Mouse (Mus musculus): ENCODE measurements around the gene Trim40. TPM values are rescaled to one million over a fixed set of nuclear protein-coding genes. Genes with fewer than 3 reads are reported as not detected.
A peak's percentile ranks its signal among the peaks of the same experiment; 100 is the strongest.
"Not testable (repeated sequence)": the region's sequence is repeated elsewhere in the genome, so short reads cannot be mapped to it uniquely, and the experiment has no call there.

Gene Trim40
- polyA plus RNA-seq, 1 experiment from 2014 or later, result not detected

- WGBS, result 13% methylated on average over 2 of the region's 2 CpGs
- Histone ChIP-seq H3K9ac (replicated peaks) (no peak overlapping the region), H3K4me2 (no peak overlapping the region), H3K4me3 (replicated peaks) (no peak overlapping the region), H3K9me3 (no peaks in the 10 kb centered on the region), H3K36me3 (no peaks in the 10 kb centered on the region), H3K27ac (no peak overlapping the region), H3K27me3 (peaks cover 6% of the 10 kb centered on the region; the same call in 1 of the 2 replicates), H3K4me1 (replicated peaks) (no peaks in the 10 kb centered on the region)
- no peak for ATAC-seq (ENCODE audit: insufficient number of reproducible peaks, insufficient read depth, low FRiP score, low TSS enrichment, low read depth)
Measured at GRCm38 (mm10) chr17:36892362-36892761, 2.4 kb upstream of the Trim40 start.

- not testable (repeated sequence) for H3K27me3 ChIP-seq; H3K9ac ChIP-seq (replicated peaks); H3K4me2 ChIP-seq; ATAC-seq (ENCODE audit: insufficient number of reproducible peaks, insufficient read depth, low FRiP score, low TSS enrichment, low read depth); H3K4me3 ChIP-seq (replicated peaks); H3K27ac ChIP-seq; H3K36me3 ChIP-seq; H3K4me1 ChIP-seq (replicated peaks); H3K9me3 ChIP-seq
- WGBS, result 79% methylated on average over 1 of the region's 1 CpGs
Measured at GRCm38 (mm10) chr17:36891496-36891895, 1.6 kb upstream of the Trim40 start.

GRCm38 (mm10) chr17:36885132-36885790 lies 4.7 kb downstream of the Trim40 start:
- ATAC-seq (ENCODE audit: insufficient number of reproducible peaks, insufficient read depth, low FRiP score, low TSS enrichment, low read depth), result no peak
- H3K27me3 ChIP-seq, result 0 out of 2 replicates have a peak, but pooled peaks cover 6% of the 10 kb centered on the region
- WGBS, result 91% methylated on average over 12 of the region's 12 CpGs
- H3K4me1 ChIP-seq (replicated peaks), result no peaks in the 10 kb centered on the region
- H3K27ac ChIP-seq, result no peak overlapping the region
- H3K9ac ChIP-seq (replicated peaks), result no peak overlapping the region
- no peak overlapping the region for H3K4me2 ChIP-seq
- H3K36me3 ChIP-seq, result no peaks in the 10 kb centered on the region
- no peak overlapping the region for H3K4me3 ChIP-seq (replicated peaks)
- H3K9me3 ChIP-seq, result no peaks in the 10 kb centered on the region

- 85% methylated on average over 2 of the region's 2 CpGs for WGBS
- H3K27me3 ChIP-seq, result no peaks in the 10 kb centered on the region
Measured at GRCm38 (mm10) chr17:36883350-36883749, 6.6 kb downstream of the Trim40 start.

GRCm38 (mm10) chr17:36874636-36875035 lies 15.3 kb downstream of the Trim40 start:
- Histone ChIP-seq H3K9me3 (no peaks in the 10 kb centered on the region), H3K27ac (no peak overlapping the region), H3K4me3 (replicated peaks) (no peak overlapping the region), H3K36me3 (no peaks in the 10 kb centered on the region), H3K4me1 (replicated peaks) (no peaks in the 10 kb centered on the region), H3K9ac (replicated peaks) (no peak overlapping the region), H3K4me2 (no peak overlapping the region), H3K27me3 (0 out of 2 replicates have a peak, but pooled peaks cover 3% of the 10 kb centered on the region)
- no peak for ATAC-seq (ENCODE audit: insufficient number of reproducible peaks, insufficient read depth, low FRiP score, low TSS enrichment, low read depth)
- 75% methylated on average over 4 of the region's 4 CpGs for WGBS

More at GRCm38 (mm10) chr17:36883350-36883749, 6.6 kb downstream of the Trim40 start:
- Histone ChIP-seq H3K27ac (no peak overlapping the region), H3K36me3 (no peaks in the 10 kb centered on the region), H3K4me2 (no peak overlapping the region), H3K4me1 (replicated peaks) (no peaks in the 10 kb centered on the region), H3K9ac (replicated peaks) (no peak overlapping the region), H3K4me3 (replicated peaks) (no peak overlapping the region), H3K9me3 (no peaks in the 10 kb centered on the region)
- no peak for ATAC-seq (ENCODE audit: insufficient number of reproducible peaks, insufficient read depth, low FRiP score, low TSS enrichment, low read depth)

- no peaks in the 10 kb centered on the region for H3K9me3 ChIP-seq
- H3K4me2 ChIP-seq, result no peak overlapping the region
- peaks cover 31% of the 10 kb centered on the region for H3K27me3 ChIP-seq
- H3K36me3 ChIP-seq, result no peaks in the 10 kb centered on the region
- peaks cover 8% of the 10 kb centered on the region; the same call in 1 of the 2 replicates for H3K4me1 ChIP-seq (replicated peaks)
- WGBS, result 79% methylated on average over 25 of the region's 25 CpGs
- H3K27ac ChIP-seq, result no peak overlapping the region
- no peak overlapping the region for H3K4me3 ChIP-seq (replicated peaks)
- H3K9ac ChIP-seq (replicated peaks), result no peak overlapping the region
- ATAC-seq (ENCODE audit: insufficient number of reproducible peaks, insufficient read depth, low FRiP score, low TSS enrichment, low read depth), result no peak
Measured at GRCm38 (mm10) chr17:36869955-36870810, 19.7 kb downstream of the Trim40 start.

- no peak for ATAC-seq (ENCODE audit: insufficient number of reproducible peaks, insufficient read depth, low FRiP score, low TSS enrichment, low read depth)
- Histone ChIP-seq H3K27ac (no peak within 1 kb of the TSS), H3K27me3 (peaks cover 38% of the 10 kb centered on the region), H3K4me3 (replicated peaks) (no peak within 1 kb of the TSS), H3K4me1 (replicated peaks) (peaks cover 8% of the 10 kb centered on the region; the same call in 1 of the 2 replicates), H3K36me3 (no peaks in the 10 kb centered on the region), H3K4me2 (no peak within 1 kb of the TSS), H3K9ac (replicated peaks) (no peak within 1 kb of the TSS), H3K9me3 (no peaks in the 10 kb centered on the region)
- 74% methylated on average over 4 of the region's 4 CpGs for WGBS
Measured at GRCm38 (mm10) chr17:36869284-36869954, 20.5 kb downstream of the Trim40 start, which contains the start of gene Trim10. TSS of gene Trim10 (plus strand) at chr17:36869574.

- WGBS, result 78% methylated on average over 2 of the region's 2 CpGs
- H3K36me3 ChIP-seq, result no peaks in the 10 kb centered on the region
- H3K4me1 ChIP-seq (replicated peaks), result peaks cover 8% of the 10 kb centered on the region; the same call in 1 of the 2 replicates
- no peak overlapping the region for H3K4me3 ChIP-seq (replicated peaks)
- H3K4me2 ChIP-seq, result no peak overlapping the region
- peaks cover 38% of the 10 kb centered on the region for H3K27me3 ChIP-seq
- no peak overlapping the region for H3K27ac ChIP-seq
- no peaks in the 10 kb centered on the region for H3K9me3 ChIP-seq
- ATAC-seq (ENCODE audit: insufficient number of reproducible peaks, insufficient read depth, low FRiP score, low TSS enrichment, low read depth), result no peak
- no peak overlapping the region for H3K9ac ChIP-seq (replicated peaks)
Measured at GRCm38 (mm10) chr17:36868836-36869235, 21.1 kb downstream of the Trim40 start.

GRCm38 (mm10) chr17:36866719-36867527 lies 23.0 kb downstream of the Trim40 start, which contains the start of gene Trim15:
TSS of gene Trim15 (minus strand) at chr17:36867210.
- Histone ChIP-seq H3K9me3 (no peaks in the 10 kb centered on the region), H3K9ac (replicated peaks) (no peak within 1 kb of the TSS), H3K4me1 (replicated peaks) (peaks cover 8% of the 10 kb centered on the region; the same call in 1 of the 2 replicates), H3K4me2 (peak within 1 kb of the TSS; percentile 32), H3K27me3 (peaks cover 38% of the 10 kb centered on the region), H3K36me3 (no peaks in the 10 kb centered on the region), H3K27ac (no peak within 1 kb of the TSS), H3K4me3 (replicated peaks) (peak within 1 kb of the TSS; percentile 15)
- 13% methylated on average over 29 of the region's 29 CpGs for WGBS
- no peak for ATAC-seq (ENCODE audit: insufficient number of reproducible peaks, insufficient read depth, low FRiP score, low TSS enrichment, low read depth)

GRCm38 (mm10) chr17:36861680-36862079 lies 28.2 kb downstream of the Trim40 start:
- Histone ChIP-seq H3K4me1 (replicated peaks) (peaks cover 2% of the 10 kb centered on the region; the same call in 1 of the 2 replicates), H3K27me3 (peaks cover 20% of the 10 kb centered on the region), H3K4me3 (replicated peaks) (no peak overlapping the region), H3K4me2 (no peak overlapping the region), H3K9ac (replicated peaks) (no peak overlapping the region), H3K27ac (no peak overlapping the region), H3K9me3 (no peaks in the 10 kb centered on the region), H3K36me3 (peaks cover 36% of the 10 kb centered on the region)
- WGBS, result 49% methylated on average over 2 of the region's 2 CpGs
- ATAC-seq (ENCODE audit: insufficient number of reproducible peaks, insufficient read depth, low FRiP score, low TSS enrichment, low read depth), result no peak
